Mouse (Mus musculus): ENCODE measurements at regions not wholly inside any gene's neighbourhood (a gene's known extent, or its start where the extent isn't known, plus 50 kb on each side); places are given as distances from the start of the nearest gene placed in this dataset.

DNA sequence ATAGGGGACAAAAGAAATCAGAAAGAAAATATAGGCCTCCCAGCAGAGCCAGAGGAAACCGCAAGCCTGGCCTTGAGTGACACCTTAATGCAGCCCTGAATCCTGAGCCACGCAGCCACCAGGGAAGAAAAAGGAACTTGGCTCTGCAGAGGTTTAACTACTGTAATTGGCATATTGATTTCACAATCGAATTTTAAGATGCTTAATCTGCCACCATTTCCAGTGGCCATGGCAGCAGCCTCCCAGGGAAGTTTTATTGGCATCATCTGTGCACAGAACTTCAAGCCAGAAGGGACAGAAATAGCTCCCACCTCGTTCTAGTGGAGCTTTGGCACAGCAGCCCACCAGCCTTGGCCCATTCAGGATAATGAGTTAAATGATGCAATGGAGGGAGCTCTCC, 117.1 kb upstream of the Hs6st1 start:
- TF ChIP-seq POLR2A (IDR thresholded peaks at IDR 0.05; ENCODE audit: borderline replicate concordance, extremely low read depth, low read depth, low read length) = no peak
- no peak for TF ChIP-seq CTCF (IDR thresholded peaks at IDR 0.05; ENCODE audit: insufficient read depth, low read length)

All from lung, adult 2 months (tissue).